Mouse (Mus musculus): ENCODE measurements around the gene Tgfbr3.
A peak's percentile ranks its signal among the peaks of the same experiment; 100 is the strongest.

The Tgfbr3 gene

DNA sequence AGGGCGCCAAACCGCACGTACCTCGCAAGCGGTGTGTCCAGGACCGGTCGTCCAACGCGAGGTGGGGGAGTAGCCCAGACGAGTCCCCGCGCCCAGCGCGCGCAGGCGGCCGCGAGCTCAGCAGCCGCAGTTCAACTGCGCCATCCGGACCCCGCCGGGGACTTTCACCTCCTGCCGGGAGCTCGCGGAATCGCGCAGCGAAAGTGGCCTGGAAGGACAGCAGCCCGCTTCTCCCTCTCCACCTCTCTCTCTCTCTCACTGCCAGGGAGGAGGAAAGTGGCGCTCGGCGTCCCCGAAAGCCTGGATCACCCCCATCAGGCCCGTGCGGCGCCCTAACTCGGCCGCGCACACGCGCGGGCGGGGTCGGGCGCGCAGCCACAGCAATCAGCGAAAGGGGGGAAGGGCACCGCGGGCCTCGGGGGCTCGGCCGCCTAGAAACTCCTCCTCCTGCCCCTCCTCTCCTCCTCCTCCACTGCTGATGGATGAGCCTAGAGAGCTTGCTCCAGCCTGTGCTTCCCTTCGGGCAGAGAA is at the start of gene Tgfbr3:
TSS of gene Tgfbr3 (minus strand) at position 396 of the 531 bp plus-strand sequence.
- DNase-seq, result peak; percentile 85

DNA sequence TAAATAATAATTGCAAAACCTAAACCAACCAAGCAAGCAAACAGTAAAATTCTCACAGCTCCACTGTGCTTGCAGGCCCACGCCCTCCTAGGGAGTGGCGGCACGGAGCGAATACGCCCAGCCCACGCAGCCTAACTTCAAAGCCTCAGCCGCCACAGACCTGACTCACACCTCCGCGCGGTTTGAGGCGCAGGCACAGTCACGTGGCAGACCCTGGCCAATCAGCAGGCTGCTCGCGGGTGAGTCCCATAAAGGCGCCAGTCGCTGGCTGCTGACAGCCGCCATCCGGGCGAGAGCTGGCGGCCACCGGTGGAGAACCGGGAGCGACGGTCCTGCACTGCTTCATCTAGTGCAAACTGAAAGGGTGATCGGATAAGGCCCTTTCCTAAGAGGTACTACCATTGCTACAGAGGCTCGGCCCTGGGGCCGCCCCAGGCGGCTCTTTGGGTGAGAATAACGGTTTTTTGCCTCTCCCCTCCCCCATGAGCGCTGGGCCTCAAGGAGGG is 41.5 kb upstream of the Tgfbr3 start, which contains the start of gene Brdt:
TSS of gene Brdt (plus strand) at position 244 of the 506 bp plus-strand sequence.
- DNase-seq, result no peak

DNA sequence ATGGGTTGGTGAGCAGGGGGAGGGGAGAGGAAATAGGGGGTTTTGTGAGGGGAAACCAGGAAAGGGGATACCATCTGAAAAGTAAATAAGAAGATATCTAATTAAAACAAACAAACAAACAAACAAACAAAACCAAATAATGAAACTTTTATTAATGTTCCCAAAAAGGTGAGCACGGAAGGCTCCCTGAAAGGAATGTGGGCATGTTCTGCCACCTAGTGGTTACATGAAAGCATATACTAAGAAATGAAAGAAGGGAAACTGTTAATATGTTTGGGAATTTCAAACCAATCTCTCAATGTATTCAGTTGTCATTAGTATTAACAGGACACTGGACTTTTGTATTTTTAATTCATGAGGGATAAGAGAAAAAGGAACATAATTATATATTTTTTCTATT is 31.3 kb upstream of the Tgfbr3 start:
- peak; percentile 50 for DNase-seq

DNA sequence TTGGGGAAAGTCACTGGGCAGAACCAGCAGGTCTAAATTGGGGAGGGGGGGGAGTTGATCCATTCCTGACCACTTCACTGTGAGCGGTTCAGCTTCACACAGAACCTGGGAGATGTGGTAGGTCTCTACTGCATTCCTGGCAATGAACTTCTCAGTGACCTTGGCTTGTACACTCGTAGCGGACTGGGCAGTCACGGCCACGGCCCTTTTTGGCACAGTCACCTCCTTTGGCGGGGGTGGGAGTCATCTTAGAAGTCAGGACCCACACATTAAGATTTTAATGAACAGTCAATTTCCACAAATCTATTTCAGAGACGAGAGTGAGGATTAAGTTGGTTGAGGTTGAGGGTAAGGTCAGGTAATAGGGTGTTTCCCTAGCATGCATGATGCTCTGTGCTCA is 27.7 kb upstream of the Tgfbr3 start:
- DNase-seq, result no peak

DNA sequence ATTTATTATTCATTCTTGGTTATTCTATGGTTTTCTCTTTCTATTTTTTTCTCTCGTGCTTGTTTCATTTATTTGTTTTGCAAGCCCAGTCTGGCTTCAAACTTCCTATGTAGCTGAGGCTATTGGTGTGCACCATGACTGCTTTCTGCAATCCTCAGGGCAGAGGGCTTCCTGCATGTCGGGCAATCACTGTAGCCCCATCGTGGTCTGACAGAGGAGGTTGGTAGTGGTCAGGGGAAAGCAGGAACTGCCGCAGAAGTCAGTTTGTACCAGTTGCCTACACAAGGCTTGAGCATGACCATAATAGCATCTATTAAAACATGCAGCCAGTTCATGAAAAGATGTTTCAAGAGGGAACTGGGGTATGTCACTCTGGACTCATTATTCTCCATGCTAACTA is 18.0 kb upstream of the Tgfbr3 start:
- DNase-seq, result no peak

DNA sequence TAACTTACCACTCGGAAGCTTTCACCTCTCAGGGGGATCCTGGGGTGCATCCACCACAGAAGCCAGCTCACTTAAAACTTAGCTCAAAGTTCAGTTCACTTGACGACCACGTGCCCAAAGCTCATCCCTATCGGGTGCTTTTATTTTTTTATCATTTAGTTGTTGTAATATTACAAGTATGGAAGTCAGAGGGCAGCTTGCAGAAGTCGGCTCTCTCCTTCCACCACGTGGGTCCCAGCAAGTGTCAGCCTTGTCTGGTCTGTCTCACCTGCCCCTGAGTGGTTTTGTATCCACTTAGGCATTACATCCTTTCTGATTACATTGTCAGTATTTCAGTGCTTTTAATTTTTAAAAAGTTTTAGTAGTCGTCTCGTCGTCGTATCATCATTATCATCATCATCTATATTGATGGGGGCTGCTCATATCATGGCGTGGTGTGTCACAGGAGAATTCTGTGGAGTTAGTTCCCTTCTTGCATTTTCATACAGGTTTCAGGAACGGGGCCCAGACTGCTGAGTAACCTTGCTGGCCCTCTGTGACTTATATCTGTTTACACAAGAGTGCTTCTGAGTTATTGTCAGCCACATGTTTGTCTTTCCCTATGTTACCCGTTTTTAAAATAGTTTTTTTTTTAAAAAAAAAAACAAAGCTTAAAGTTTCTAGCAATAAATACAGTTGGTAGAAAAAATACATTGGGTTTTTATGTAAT is 14.8 kb upstream of the Tgfbr3 start:
- DNase-seq, result no peak

DNA sequence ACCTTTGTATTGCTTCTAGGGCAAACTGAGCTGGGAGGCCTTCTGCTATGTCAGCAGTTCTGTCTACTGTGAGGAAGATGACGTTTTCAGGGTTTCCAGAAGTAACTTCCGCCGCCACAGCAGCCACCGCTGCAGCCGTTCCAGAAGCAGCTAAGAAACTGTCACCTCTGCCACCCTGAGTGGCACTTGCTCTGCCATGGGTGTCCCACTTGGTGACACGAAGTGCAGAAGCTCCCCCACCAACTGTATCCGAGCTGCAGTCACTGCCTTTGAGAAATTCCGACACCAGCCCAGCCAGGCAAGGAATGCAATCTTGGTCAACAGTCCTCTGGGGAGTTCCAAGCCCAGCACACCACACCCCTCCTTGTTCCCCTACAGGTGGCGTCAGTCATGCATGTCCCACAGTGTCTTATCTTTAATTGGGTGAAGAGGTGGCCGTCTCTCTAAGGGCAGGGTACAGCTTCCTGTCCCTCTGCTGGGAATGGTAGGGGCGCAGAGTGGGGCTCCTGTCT is 14.0 kb upstream of the Tgfbr3 start:
- DNase-seq, result no peak

DNA sequence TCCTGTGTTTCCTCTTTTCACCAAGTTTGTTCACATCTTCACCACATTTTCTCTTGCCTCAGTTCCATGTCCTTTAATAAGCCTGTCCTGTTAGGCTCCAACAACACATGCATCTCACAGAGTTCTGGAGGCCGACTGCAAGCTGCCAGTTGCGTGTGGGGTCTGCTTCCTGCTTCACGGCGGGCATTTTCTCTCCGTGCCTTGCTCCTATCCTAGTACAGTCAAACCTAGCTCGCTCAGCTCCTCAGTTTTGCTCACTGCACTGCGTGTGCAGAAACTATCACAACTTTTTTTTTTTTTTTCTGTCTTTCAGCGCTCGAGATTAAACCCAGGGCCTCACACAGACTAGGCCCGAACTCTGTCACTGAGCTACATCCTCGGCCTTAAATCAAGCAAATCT is 9.4 kb upstream of the Tgfbr3 start:
- no peak for DNase-seq

DNA sequence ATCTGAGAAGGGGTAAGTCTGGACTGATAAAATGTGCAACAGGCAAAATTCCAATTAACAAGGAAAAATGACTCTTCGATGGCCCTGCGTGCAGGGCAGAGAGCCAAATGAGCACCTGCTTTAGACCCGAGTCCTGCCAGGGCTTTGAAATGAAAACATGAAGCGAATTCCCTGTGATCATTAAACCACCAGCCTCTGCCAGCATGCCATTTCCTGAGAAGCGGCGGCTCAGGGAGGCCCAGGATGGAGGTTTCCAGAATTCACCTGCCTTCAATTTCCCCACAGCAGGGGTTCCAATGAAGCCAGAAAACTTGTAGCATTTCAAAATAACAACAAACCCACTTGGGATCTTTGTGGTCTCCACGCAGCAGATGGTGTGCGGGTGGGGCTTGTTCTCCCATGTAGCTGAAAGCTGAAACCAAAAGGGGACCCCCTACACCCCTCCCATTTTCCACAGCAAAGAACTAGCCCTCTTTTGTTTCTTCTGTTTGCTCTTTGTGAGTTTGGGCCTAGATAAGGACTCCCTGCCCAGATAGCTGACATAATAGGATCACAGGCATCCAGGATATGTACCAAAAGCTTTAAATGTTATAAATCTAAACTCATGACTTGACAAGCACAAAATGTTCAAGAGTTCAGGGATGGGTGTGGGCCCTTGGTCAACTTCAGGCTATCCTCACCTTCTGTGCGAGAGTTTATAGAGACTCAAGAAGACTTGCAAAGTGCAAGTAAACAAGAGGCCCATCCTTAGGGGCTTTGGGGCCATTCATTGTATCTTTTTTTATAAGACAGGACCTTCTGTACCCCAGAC is 7.3 kb upstream of the Tgfbr3 start:
- DNase-seq, result peak; percentile 83

DNA sequence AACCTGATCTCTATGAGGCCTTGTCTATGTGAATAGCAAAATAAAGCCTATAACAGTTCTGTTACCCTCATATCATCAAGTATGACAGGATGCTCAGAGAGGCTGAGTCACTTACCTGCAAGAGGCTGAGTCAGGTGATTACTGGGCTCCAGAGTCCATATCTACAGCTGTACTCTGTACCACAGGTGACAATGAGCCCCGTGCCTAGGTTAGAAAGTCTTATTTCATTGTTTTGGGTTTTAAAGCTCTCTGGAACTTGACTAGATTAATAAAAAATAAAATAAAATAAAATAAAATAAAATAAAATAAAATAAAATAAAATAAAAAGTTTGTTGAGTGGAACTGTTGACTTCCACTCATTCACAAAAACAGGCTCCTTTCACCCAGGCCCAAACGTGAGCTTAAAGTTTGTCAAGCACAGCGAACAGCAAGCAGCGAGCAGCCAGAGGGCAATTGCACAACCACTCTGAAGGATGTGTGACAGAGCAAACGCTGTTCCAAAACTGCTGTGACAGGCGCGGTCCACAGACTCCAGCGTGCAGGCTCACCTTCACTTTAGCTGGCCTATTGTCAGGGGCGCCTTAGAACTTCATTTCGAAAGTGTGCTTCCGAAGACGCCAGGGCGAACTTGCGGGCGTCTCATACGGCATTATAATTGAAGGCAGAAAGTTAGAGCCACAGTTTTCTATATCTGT is 6.5 kb upstream of the Tgfbr3 start:
- DNase-seq, result no peak

DNA sequence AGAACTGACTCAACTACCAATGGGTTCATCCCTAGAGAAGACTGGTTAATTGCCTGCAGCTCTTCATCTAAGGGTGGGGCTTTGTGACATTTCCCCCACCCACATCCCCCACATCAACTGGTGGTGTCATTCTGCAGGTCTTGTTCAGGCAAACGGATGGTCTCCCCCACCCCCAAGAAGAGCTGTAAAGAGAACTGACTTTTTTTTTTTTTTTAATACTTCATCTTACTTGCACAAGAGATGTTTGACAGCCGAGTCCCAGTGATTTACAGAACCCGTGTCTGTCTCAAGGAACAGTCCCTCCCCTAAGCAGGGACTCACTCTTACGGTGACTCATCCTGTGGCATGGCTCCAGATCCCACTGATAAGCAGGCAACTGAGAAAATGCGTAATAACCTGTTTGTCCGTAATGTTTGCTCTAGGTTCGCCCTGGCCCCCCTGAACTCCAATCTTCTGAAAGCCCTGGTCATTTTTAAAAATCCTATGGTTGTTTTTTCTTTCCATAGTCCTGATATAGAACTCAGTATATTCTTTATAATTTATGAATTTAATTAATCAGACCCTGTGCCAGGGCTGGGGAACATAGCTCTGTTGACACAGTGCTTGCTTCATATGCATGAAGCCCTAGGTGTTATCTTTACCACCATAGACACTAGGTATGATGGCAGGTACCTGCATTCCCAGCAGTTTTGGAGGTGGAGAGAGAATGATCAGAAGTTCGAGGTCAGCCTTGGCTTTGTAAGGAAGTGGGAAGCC is 5.8 kb upstream of the Tgfbr3 start:
- DNase-seq, result peak; percentile 39

DNA sequence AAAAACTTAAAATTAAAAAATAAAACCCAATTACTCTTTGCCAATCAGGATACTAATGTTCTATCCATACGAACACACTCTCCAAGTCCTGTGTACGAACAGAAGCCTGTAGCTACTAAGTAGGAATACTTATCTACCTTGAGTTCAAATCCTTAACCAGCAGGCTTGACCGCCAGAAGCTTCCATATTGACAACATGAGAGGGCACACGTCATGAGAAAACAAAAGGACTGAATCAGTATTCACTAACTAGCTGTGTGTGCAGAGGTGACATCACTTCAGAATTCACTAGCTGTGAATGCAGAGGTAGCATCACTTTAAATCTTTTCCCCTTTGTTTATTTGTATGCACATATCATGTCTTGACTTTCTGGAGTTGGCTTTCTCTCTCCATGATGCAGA is 4.6 kb upstream of the Tgfbr3 start:
- no peak for DNase-seq

DNA sequence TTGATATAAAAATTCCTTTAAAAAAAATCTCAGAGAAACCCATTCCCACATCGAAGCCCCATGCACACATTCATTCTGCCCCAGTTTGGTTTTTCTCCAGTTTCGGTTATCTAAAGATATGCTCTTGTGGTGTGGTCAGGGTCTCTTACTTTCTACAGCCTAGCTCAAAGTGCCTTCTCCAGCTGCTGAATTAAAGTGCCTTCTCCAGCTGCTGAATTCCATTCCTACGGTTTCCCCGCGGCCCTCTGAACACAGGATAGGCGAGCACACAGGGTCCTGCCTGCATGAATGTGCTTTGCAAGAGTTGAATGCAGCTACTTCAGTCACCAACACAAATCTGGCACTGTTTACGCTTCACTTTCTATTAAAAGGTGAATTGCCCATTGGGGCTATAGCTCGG is 557 bp upstream of the Tgfbr3 start:
- no peak for DNase-seq

DNA sequence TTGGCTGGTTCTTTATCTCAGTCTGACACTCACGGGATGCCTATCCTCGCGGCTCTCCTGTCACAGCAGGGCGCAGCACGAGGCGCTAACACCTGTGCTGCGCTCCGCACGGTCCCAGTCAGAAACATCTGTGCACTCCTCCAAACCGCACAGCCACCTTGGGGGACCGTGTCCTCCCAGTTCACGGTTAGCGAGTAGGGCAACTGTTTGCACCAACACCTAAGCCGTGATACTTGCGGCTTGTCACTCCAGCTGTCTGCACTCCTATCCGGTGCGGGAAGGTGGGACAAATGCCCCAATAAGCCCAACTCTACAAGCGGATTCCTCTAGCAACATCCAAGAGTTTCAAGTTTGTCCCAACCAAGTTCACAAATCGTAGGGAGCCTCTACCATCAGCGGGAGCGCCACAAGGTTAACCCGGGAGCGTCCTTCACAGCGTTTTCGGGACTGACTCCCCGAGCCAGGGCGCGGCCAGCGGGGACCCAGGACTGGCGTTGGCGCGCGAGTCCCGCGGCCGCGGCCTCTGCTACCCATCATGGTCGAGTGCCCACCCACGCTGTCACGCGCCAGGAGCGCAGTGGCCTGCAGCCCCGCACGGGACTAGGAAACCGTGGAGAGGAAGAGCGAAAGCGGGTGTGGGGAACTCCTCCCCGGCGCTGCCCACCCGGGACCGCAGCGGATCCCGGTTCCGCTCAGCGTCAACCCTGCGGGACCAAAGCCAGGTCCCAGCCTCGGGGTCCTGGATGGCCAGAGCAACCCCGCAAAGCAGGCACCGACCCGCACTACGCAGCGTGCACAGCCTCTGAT is 799 bp downstream of the Tgfbr3 start:
- no peak for DNase-seq

DNA sequence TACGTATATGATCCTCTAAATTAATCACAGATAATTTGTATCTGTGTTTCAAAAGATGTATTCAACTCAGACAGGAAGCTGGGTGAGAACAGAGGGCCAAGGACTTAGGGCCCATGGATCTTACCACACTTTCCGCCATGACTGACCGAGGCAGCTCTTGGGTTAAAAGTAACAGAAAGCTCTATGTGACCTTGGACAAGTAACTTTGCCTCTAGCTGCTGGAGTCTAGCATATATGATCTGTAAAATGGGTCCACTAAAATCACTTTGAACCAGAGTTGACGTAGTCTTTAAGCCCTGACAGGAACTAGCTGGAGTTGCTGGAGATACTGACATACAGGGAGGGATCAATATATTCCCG is 1.5 kb downstream of the Tgfbr3 start:
- DNase-seq, result peak; percentile 36

DNA sequence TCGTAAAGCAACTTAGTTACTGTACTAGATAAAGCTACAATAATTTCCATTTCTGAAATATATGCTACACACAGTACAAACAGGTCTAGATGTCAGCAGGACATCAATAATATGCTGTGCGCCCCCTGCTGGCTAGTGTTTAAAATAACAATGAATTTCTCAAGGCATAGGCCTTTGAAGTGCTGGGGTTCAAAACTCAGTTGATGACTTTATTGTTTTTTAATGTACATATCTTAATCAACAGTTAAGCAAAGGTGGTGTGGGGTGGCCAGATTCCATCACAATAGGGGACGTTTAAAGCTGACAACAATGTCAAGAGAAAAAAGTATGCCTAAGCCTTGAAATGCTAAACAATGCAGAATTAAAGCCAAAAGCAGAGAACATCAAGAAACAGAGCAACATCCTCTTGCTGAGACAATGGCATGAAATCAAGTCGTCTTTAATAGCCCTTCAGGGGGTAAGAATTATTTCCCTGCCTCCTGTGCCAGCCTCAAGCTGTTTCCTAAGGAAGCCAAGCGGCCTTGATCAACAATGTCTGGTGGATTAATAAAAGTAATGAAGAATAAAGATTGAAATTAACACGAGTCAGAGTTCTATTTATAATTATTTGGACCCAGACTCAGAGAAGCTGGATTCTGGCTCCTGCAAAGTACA is 2.0 kb downstream of the Tgfbr3 start:
- DNase-seq, result peak; percentile 76

DNA sequence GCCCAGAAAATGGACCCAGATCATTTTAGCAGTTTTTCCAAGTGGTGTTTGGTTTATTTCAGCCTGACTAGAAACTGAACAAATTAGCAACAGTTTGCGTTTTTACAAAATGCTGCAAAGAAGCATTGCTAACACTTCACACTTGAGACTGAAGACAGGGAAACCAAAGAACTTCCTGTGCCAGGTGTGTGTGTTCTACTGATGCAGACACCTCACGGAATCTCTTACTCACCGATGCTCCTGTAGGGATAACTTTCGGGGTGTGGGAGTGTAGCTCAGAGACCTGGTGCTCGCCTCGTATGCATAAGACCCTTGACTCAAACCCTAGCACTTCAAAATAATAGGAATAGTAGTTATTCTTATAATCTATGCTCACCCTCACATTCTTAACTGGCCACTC is 3.9 kb downstream of the Tgfbr3 start:
- peak; percentile 21 for DNase-seq

DNA sequence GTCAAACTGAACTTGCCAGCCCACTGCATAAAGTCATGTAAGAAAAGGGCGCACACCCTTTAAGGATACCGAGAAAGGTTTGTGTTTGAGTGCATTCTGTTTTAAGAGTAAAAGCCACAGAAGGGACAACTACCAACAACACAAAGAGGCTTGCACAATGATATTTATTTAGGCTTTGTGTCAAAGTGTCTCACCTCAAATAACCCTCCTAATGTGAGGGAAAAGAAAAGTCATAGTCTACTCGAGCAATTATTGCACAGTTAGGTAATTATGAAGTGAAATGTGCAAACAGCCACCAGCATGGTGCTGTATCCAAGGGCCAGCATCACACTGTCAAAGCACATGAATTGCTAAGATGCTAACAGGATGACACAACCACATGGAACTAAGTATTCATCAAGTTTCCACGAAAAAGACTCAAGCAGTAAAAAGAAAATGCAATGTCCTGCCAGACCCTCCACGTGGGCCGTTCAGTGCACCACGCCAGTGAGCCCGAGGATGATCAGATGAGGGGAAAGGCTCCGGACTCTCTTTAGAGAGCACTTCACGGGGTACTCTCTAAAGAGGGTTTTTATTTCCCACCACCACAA is 5.4 kb downstream of the Tgfbr3 start:
- DNase-seq, result peak; percentile 21

DNA sequence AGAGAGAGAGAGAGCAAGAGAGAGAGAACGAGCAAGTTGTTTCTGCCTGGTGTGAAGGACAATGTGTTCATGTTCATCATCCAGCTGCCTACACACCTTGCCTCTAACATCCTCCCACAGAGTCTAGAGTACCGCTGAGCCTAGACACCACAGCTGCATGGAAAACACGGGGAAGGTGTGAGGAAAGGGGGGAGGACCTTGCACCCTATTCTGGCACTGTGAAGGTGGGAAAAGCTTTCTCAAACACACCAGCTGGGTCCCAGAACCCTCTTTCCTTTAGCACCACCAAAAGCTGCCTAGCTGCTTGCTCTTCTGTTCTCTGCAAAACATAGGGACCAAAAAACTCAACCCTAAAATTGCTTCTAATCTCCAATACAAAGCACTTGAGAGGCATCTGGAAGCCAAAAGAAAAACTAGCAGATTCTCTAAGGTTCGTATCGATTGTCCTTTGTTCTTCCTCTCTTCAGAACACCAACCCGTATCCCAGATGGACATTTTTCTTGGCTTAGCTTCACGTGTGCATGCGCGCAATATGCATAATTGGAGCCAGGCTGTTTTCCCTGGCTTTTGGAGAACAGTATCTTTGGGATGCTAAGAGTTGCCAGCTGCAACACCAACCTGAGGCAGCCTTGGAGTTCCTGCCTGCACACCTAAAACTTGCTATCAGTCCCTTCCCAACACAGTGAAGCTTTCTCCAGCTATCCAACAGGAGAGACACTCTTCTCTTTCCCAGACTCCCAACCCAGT is 6.7 kb downstream of the Tgfbr3 start:
- peak; percentile 57 for DNase-seq

DNA sequence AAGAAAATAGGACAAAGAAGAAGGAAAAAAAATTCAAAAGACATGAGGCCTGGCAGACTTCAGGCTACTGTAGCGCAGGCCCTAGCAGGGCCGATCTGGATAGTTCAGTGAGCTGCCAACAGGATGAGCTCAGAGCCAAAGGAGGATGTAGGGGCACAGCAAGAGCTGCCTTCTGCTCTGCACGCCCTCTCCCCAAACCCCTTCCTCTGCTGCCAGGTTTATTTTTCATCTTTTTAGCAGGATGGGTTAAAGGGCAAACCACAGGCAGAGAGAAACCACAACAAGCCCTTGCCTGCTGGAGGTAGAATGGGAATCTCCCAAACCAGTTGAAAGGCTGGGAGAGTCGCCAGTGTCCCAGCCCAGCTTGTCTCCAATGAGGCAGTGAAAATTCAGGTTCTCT is 10.2 kb downstream of the Tgfbr3 start:
- peak; percentile 93 for DNase-seq

Measured in cerebellum, adult 9-10 months (tissue).